Mouse (Mus musculus): ENCODE results near the gene Entpd7.
A peak's percentile ranks its signal among the peaks of the same experiment; 100 is the strongest.

The Entpd7 gene

DNA sequence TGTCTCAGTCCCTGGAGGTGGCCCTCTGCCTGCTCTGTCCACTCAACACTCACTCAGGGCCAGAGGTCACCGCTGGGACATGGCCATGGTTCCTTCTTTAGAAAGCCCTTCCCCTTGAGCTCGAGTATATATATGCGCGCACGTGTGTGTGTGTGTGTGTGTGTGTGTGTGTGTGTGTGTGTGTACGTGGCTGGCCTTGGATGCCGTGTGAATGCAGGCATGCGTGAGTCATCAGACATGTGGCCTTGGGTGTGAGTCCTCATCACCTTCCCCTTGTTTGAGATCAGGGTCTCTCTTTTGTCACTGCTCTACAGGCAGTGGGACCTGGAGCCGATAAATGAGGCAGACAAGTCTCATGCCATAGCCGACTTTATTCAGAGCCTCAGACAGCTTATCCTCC is 34.0 kb downstream of the Entpd7 start:
- DNase-seq (ENCODE audit: extremely low spot score, low read depth, low spot score): no peak

DNA sequence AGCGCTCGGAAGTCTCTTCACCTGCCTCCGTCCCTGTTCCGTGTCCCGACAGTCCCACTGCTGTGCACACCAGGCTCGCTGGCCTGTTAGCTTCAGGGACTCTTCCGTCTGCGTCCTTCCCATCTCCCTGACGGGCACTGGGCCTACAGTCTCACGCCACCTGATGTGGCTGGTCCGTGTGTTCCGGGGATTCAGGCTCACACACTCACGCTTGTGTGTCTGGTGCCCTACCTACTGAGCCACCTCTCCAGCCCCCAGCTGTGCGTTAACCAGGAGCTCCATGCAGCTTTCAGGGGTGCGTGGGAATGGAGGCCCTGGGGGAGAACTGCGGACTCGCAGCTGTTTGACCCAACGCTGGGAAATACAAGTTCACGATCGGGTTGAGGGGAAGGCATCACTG is 34.7 kb downstream of the Entpd7 start:
- no peak for DNase-seq (ENCODE audit: extremely low spot score, low read depth, low spot score)

DNA sequence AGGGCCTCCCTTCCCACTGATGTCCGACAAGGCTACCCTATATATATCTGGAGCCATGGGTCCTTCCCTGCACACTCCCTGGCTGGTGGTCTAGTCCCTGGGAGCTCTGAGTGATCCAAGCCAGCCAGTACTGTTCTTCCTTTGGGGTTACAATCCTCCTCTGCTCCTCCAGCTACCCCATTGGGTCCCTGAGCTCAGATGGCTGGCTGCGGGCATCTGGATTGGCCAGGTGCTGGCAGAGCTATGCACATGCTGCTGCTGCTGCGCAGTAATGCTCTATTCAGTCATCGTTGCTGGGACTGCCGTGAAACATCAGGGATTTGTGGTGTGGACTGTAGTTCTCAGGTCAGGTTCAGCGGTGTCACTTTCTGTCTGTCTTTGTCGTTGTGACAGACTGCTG is 35.3 kb downstream of the Entpd7 start:
- no peak for DNase-seq (ENCODE audit: extremely low spot score, low read depth, low spot score)

DNA sequence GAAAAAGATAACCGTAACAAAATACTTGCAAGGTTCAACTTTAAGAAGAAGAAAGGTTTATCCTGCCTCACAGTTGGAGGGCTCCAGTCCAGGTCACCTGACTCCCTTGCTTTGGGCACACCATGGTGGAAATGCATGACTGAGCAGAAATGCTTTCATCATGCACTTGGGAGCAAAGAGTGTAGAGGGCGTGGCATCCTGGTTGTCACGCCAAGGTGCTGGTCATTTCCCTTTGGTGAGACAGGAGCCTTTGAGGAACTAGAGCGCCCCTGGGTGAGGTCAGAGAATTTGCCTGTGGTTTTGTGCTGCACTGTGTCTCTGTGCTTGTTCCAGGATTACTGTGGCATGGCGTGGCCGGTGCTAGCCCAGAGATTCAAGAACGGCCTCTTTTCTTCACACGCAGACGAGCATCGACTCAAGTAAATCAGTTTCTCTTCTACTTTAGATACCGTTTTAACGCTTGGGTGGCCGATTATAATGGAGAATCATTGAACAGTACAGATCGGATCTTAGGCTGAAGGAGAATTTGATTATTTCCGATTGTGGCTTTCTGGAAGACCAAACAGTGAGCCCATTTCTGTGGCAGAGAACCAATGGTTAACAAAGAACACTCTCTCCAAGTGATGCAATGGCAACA is 37.2 kb downstream of the Entpd7 start:
- no peak for DNase-seq (ENCODE audit: extremely low spot score, low read depth, low spot score)

DNA sequence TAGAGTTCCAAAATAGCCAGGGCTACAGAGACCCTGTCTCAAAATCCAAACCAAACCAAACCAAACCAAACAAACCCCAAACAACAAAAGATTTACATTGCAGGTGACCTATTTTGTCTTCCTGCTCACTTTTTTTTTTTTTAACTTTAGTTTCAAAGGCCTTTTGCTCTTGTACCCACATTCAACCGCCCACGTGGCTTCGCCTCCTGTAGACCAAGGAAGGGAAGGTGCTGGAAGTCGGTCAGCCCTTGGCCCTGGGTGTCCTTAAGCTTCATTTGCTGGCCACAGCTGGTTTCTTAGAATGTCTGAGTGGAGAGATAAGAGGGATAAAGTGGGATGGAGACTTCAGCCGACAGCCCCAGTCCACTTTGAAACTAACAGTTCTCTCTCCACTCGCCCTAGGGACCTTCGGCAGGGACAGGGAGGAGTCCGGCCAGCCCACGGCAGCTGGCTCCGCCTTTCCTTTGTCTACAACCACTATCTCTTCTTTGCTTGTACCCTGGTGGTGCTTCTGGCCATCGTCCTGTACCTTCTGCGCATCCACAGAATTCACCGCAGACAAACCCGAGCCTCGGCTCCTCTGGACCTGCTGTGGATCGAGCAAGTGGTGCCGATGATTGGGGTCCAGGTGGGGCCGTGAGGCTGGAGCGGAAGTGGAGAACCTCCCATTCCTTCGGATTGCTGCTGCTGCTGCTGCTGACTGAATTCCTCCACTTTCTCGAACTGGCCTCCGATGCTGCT is 40.0 kb downstream of the Entpd7 start:
- DNase-seq (ENCODE audit: extremely low spot score, low read depth, low spot score): peak; percentile 18

DNA sequence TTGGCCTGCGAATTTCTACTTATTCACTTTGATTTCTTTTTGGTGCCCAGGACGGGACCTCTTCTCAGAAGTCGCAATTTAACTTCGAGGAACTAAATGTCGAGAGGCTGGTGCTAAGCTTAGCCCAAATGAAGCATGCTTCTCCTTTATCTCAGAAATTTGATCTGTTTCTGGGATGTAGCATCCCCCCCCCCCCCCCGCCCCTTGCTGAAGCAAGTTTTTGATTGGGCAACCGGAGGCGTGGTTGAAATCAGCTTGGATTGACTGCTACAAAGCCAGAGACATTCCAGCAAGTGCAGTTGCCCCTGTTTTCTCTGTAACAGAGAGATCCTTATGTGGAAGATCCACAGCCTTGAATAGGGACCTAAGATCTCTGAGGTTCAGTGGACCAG is 40.6 kb downstream of the Entpd7 start:
- no peak for DNase-seq (ENCODE audit: extremely low spot score, low read depth, low spot score)

DNA sequence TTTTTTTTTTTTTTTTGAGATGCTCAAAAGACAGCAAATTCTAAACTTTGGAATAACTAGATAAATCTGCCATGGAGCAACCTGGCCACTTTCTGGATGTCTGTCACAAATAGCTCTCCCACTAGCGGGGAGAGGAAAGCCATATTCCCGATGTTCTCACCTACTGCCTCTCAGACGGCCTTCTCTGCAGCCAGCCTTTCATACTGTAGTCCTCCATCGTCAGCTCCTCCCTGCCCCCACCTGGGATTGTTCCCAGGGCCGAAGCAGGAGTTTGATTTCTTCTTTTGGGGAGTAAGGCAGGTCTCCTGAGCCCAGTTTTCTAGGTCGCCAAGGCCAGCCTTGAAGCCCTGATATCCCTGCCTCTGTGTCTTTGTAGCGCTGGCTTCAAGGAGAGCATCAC is 41.7 kb downstream of the Entpd7 start:
- no peak for DNase-seq (ENCODE audit: extremely low spot score, low read depth, low spot score)

DNA sequence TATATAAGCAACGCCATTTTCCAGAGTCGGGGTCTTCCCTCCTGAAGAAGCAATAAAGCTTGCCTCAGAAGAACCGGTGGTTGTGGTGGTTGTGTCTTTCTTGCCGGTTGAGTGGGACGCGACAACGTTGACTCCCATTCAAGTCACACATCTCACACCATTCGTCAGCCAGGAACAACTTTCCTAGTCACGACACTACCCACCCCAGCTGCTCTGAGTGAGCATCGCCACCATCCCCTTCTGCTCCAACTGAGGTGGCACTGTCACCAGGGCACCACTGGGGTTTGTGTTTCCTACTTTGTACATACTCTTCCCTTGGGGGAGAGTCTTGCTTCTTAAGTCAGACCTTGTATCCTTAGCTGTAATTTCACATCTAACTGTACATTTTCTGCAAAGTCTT is 48.9 kb downstream of the Entpd7 start:
- no peak for DNase-seq (ENCODE audit: extremely low spot score, low read depth, low spot score)

DNA sequence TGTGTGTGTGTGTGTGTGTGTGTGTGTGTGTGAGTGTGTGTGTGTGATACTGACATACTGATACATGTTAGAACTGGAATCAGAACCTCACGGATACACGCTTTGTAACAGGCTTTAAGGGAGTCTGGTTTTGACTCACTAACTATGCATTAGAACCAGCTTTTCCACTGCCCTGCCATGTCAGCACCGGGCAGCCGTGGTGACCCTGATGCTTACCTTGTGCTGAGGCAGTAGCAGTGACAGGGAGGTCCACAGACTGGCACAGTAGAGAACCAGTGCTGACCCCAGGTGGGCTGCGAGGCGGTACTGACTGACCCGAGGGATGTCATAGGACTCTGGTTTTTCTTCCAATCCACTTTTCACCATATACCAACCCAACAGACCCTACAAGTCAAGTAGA is 53.9 kb downstream of the Entpd7 start:
- DNase-seq (ENCODE audit: extremely low spot score, low read depth, low spot score): no peak

DNA sequence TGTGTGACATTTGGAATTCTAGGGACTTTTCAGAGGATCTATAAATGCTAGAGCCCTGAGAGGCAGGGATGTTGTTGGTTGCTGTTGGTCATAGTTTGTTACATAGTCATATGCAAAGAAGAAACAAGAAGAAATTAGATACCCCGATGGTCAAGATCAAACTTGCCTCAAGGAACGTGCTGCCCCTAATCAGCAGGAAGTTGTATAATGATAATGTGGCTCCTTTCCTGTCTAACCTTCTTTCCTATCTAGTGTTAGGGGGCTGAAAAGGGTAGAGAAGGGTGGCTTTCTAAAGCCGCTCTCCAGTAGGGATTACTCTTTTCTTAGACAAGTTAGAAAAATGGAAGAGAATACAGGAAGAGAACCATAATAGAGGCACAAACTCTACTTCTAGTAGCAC is 56.3 kb downstream of the Entpd7 start:
- DNase-seq (ENCODE audit: extremely low spot score, low read depth, low spot score): no peak

DNA sequence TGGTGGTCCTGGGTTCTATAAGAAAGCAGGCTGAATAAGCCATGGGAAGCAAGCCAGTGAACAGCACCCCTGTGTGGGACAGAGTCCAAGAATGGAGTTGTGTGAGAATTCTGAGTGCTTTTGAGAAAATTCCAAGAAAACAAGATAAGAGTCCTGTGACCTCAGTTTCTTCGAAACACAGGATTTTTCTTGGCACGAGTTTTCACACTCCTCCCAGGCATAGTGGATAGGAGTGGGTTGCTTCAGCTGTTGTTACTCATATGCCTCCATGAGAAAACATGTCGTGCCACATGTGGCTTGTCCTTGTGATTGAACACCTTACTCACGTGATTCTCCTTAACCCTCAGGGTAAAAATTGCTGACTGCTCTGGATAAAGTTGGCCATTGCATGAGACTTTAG is 58.4 kb downstream of the Entpd7 start:
- DNase-seq (ENCODE audit: extremely low spot score, low read depth, low spot score): no peak

DNA sequence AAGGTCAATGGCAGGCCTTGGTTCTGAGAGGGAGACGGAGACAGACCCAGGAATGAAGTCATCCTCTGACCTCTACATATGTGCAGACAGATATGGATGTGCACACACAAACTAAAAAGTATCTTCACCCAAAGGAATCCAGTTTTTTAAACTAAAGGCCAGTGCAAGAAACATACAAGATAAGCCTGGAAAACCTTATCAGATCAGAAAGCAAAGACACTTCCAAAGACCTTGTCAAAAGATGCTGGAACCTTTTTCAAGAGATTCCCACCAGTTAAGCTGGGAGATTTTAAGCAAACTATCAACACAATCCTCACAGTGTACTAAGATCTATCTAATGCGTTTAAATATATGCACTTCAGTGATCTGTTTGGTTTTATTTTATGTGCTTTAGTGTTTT is 60.5 kb downstream of the Entpd7 start:
- DNase-seq (ENCODE audit: extremely low spot score, low read depth, low spot score): no peak

DNA sequence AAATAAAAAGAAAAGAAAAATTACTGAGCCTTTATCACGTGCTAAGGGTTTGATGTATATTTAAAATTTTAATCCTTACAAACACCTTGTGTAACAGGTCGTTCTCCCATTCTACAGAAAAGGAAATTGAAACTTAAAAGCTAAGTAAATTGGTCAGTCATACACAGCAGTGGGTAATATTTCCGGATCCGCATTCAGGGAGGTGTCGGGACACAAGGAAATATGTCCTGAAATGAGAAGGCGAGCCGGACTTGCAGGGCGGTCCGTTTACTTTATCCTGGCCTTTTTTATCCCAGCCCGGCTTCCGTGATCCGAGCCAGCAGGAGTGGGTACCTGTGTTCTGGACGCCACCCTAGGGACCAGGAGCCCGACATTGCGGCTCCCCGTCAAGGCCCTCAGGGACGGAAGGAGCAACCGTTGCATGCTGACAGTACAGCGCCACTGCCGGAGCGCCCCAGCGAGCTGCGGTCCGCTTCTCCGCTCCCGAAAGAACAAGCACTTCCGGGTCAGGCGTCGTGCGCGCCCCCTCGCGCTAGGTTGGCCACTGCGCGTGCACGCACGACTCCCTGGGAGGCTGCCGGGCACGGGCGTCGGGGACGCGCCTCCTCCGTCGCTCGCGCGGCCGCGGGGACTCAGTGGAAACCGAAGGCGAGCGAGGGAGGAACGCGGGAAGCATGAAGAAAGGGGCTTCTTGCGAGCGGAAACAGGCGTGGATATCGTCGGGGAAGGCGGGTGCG is 63.2 kb downstream of the Entpd7 start, which contains the start of the genes Cutc and Cox15:
Cutc (plus strand) TSS at position 508 of the 737 bp plus-strand sequence.
Cox15 (minus strand) TSS at position 512 of the 737 bp plus-strand sequence.
- DNase-seq (ENCODE audit: extremely low spot score, low read depth, low spot score): peak; percentile 87

DNA sequence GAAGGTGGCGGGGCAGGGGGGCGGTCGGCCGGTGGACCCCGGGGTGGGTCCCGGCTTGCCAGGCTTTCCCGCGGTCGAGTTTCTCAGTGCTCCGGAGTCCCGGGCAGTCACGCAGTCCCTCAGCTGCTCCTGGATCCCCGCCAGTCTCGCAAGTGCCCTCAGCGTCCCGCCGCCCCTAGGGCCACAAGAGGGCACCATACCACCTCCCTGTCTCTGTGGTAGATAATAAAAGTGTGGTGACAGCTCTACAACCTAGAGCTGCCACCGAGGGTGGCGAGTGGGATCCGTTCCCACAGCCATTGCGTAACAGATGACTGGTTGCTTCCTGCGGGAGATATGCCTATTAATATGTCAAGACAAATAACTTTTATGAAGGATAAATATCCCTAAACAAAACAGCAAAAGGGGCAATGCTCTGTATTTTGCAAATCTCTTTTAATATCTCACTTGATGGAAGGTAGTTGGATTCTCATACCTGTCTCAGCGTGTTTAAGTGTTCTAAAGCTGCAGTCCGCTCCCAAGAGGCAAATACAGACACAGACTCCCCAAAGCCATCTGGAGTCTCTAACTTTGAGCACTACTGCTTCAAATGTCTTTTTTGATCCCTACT is 63.9 kb downstream of the Entpd7 start:
- DNase-seq (ENCODE audit: extremely low spot score, low read depth, low spot score): peak; percentile 41

DNA sequence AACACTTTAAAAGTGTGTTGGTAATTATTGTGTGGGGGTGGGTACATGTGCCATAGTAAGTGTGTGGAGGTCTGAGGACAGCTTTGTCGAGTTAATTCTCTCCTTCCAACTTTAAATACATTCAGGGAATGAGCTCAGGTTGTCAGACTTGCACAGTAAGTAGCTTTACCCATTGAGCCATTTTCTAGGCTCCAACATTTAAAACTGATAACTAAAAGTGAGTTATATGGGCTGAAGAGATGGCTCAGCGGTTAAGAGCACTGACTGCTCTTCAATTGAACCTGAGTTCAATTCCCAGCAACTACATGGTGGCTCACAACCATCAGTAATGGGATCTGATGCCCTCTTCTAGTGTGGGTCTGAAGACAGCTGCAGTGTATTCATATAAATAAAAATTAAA is 64.8 kb downstream of the Entpd7 start:
- no peak for DNase-seq (ENCODE audit: extremely low spot score, low read depth, low spot score)

DNA sequence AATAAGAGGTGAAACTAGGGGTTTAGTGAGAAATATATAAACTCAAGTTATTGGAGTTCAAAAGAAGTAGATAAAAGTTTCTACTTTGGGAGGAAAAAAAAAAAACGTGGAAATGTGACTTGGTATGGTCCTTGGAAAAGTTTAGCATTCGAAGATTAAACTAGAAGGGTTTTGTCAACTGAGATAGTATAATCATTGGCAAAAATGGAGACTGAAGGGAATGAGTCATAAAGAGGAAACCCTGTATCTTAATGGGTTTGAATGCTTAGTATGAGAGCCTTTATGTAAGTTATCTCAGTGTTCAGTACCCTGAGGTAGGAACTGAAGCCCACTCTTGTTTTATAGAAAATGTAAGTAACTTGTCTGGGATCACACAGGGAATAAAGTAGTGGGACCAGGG is 65.4 kb downstream of the Entpd7 start:
- DNase-seq (ENCODE audit: extremely low spot score, low read depth, low spot score): no peak

DNA sequence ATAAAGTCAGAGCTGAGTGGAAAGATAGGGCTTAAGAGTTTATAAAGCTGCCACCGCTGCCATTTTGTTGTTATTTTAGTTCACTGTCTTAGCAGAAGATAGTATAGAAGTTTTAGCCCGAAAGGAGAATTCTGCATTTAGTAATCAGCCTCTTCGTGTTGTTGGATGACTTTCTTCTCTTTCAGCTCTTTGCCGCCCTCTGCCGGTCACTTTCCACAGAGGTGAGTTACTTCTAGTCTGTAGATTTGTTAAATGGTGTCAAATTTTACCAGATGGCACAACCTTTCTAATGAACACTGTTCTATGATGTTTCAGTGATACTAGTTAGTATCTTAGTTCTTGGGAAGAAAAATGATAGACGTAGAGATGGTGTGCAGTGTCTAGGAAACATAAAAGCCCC is 71.0 kb downstream of the Entpd7 start:
- peak; percentile 47 for DNase-seq (ENCODE audit: extremely low spot score, low read depth, low spot score)

DNA sequence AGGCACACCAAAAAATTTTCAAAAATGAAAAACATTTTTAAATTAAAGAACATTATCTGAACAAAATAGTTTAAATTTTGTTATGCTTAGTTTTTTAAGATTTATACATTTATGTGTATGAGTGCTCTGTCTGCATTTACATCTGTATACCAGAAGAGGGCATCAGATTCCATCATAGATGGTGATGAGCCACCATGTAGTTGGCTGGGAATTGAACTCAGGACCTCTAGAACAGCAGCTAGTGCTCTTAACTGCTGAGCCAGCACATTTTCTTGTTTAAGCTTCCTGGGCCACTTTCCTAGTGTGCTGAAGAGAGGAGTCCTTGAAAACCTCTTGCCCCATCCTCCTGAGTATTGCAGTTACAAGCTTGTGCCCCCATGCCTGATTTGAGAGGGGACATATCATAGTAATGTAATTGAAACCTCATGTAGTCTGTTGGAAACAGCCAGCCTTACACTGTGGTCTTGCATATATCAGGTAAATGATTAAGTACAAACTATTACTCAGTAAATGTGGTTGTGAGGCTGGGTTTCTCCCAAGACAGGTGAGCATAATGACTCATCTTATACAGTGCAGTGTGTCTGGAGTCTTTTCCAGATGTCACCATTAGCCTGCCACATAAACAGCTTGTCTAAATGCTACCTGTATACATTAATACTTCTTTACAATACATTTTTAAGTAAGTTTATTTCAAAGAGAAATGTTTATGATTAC is 72.2 kb downstream of the Entpd7 start:
- DNase-seq (ENCODE audit: extremely low spot score, low read depth, low spot score): no peak

DNA sequence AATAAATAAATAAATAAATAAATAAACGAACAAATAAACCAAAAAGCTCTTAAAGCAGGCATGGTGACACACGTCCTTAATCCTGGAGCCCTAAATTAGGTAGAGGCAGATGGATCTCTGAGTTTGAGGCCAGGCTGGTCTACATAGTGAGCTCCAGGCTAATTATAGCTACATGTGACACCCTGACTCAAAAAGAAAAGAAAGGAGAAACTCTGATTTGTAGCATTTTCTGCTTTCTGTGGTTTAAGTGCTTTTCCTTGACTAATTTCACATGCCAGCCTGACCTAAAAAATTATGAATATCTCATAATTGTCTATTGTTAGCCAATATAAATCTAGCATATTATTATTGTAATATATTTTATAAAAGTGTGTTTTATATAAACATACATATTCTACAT is 72.9 kb downstream of the Entpd7 start:
- DNase-seq (ENCODE audit: extremely low spot score, low read depth, low spot score): no peak

DNA sequence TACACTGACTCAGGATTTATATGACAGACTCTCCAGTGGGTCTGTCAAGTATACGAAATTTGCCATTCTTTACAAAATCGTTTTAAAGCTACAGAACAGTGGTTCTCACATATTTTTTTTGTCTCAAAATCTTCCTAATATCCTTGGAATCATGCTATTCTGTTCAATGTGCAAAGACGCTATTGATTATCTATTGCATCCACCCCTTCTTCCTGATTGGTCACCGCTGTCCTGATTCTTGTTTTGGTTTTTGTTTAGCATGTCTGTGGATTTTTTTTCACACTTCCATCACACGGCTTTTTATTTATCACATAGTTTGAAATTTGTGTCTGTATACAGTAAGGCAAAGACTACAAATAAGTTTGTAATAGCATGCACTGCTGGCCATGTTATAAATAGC is 77.0 kb downstream of the Entpd7 start:
- DNase-seq (ENCODE audit: extremely low spot score, low read depth, low spot score): no peak

Data from hindlimb bud, embryonic 11.5 days (tissue).